Mouse (Mus musculus): ENCODE data around the gene Nol10.

Gene Nol10

DNA sequence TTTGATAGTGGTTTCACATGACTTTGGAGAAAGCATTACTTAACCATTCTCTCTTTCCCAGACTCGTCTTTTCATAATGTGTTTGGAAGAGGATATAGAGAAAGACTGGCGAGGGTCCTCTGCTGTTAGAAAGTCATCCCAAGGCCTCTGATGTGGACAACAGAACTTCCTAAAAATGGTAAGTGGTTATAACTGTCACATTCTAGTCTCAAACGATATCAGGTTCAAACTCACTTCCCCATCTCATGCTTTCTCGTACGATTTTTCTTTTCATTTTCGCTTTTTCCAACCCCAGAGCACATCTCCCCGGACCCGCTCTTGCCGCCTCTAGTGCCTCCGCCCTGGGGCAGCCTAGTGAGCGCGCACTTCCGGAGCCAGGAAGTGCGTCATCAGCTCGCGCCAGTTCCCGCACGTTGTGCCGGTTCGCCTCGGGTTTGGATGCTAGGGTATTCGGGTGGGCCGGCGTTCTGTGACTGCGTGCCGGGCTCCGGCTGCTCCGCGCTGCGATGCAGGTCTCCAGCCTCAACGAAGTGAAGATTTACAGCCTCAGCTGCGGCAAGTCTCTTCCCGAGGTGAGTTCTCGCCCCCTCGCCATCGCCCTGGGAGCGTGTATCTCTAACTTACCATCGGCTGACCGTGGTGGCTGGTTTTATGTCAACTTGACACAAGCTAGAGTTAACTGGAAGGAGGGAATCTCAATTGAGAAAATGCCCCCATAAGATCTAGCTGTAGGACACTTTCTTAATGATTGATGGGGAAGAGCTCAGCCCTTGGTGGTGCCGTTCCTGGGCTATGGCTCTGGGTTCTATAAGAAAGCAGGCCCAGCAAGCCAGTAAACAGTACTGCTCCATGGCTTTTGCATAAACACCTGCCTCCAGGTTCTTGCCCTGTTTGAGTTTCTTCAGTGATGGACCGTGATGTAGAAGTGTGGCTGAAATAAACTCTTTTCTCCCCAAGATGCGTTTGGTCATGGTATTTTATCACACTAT is at the start of gene Nol10:
Nol10 (plus strand) TSS at position 411 of the 989 bp plus-strand sequence.
- peak; percentile 84 for DNase-seq

- DNase-seq, result no peak
These were observed 48.4 kb upstream of the Nol10 start for GRCm38 (mm10) chr12:17299902-17300301.

GRCm38 (mm10) chr12:17305445-17305844 is 42.8 kb upstream of the Nol10 start:
- DNase-seq, result no peak

DNA sequence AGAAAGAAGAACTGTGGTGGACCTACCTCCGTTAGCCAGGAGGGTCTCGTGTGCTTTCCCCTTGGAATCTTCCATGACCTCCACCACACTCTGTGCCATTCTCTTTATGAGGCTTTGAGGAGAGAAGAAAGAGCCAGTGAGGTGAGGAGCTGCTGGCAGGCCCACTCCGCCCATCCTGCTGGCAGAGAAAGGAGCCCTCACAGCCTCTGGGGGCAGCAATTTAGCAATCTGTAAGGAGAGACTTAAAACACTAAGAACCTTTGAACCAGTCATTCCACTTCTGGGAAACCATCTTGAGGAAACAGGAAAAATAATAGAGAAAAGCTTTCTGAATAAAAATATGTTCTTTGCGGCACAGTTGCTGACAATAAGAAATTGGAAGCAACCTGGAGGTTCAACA is 40.0 kb upstream of the Nol10 start:
- no peak for DNase-seq

DNA sequence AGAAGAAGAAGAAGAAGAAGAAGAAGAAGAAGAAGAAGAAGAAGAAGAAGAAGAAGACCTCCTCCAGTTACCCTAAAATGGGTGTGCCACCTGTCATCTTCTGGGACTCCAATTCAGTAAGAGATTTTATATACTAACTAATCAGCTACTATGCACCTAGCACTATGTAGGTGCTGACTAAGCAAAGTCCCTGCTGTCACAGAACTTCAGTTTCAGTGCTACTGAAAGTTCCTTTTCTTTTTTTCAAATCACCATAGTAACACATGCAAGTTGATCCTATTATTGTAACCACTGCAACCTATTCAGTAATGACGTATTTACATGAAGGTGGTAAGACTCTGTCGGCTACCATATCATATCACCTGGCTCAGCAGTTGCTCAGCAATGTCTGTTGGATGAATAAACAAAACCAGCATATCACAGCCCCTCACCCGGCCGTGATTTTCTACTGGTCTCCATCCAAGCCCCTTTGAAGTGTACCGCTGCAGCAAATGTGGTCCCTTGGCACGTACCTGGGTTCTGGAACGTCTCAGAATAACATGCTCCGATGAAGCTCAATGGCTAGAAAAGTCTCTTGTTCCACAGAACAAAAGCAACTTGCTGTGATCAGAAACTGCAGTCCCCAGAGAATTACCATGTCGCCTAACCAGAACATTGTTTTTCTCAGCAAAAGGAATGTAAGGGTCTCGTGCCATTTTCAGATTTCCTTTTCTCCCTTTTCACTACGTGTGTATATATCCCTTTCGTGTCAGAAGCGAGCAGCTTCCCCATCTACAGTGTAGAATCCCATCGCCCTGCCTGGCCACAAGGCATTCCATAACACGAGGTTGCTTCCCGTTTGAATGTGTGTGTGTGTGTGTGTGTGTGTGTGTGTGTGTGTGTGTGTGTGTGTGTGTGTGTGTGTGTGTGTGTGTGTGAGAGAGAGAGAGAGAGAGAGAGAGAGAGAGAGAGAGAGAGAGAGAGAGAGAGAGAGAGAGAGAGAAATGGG is 37.1 kb upstream of the Nol10 start:
- DNase-seq, result no peak

DNA sequence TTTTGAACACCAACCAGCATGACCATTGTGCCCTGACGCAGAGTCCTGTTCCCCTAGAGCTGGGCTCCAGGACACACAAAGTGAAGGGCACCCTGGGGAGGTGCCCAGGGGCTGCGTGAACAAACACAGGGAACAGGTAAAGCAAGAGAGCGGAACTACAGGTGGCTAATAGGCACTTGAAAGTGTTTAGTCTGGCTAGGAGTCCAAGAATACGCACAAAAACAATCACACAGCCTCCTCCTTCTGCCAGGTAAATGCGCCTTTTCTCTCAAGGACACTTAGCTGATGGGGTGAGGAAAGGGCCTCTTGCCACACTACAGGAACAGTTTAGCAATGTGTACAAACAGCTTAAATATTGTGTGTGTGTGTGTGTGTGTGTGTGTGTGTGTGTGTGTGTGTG is 32.2 kb upstream of the Nol10 start:
- no peak for DNase-seq

GRCm38 (mm10) chr12:17317970-17318369 is 30.3 kb upstream of the Nol10 start:
- no peak for DNase-seq

DNA sequence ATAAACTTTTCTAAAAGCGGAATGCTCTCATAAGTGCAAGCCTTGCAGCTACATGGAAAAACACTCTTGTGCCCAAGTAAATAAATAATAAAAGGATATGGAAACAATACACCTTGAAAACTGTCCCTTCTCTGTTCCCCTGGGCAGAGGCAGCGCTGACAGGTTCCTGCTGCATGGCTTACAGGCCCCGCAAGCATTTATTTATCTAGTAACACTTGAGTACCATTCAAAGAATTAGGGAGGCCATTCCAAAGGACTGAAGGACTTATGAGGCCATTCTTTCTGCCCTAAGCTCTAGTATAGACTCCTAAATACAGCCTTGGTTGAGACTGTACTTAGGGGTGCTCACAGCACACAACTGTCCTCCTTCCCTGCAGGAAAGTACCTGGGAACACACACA is 29.8 kb upstream of the Nol10 start:
- no peak for DNase-seq

- DNase-seq, result no peak
These were observed 23.4 kb upstream of the Nol10 start for GRCm38 (mm10) chr12:17324549-17325470.

DNA sequence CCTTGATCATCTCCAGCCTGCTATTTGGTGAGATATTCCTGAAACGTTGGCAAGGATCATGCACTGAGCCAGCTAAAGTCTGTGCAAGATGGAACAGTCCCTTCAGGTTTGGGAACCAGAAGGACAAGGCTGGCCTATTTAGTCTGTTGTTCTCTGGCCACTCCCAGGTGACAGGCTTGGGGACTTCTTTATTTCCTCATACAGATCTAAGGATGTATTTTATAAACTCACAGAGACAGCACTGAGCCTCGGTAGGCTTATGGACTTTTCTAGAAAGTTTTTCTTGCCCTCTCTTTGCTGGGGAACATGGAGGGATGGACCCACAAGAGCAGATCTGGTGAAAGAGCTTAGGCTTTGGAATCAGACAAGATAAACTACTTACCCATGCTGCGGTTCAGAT is 19.0 kb upstream of the Nol10 start, which contains the start of gene Atp6v1c2:
Atp6v1c2 (minus strand) TSS at position 101 of the 400 bp plus-strand sequence.
- no peak for DNase-seq

DNA sequence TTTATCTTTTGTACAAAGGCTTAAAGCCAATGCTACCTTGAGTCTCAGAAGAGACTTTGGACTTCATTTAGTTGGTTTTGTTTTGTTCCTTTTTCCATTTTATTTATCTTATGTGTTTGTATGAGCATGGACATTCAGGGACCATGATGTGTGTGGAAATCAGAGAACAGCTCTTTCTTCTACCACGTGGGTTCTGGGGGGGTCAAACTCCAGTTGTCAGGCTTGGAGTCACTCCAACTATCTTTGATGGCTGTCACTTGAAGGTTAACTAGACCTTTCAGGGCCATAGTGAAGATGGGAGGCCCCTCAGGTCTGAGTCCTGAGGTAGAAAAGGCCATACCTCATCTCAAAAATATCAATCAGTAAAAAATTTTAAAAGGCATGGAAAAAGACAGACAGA is 14.8 kb upstream of the Nol10 start:
- DNase-seq, result no peak

DNA sequence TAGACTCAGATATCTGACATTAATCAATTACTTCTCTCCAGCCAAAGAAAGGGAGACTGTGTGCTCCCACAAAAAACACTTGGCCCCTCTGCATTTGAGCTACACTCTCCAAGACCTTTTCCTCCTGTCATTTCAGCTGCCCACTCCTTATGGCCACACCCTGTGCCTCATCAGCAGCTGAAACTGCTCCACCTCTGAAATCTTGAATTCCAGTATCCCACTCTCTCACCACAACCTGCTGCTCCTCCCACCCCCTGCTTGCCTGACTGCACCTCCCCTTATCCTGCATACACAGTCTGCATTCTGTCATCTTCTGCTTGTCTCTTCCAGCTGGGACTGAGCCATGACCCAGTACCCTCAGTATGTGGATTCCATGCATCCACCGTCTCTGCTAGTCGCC is 9.9 kb upstream of the Nol10 start:
- DNase-seq, result no peak

GRCm38 (mm10) chr12:17339114-17339905 is 8.9 kb upstream of the Nol10 start:
- DNase-seq, result peak; percentile 9

GRCm38 (mm10) chr12:17347327-17348047 is 771 bp upstream of the Nol10 start:
- DNase-seq, result peak; percentile 7

DNA sequence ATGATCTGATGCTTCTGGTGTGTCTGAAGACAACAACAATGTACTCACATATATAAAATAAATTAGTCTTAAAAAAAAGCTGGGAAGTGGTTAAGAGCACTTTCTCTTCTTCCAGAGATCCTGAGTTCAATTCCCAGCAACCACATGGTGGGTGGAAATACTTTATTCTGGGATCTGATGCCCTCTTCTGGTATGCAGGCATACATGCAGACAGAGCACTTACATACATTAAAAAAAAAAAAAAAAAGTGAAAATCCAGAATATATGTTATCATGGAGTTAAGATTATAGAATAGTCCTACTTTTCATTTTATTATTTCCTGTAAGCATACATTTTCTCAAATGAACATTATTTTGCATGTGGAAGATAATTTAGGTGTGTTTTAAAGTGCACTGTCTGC is 1.8 kb downstream of the Nol10 start:
- no peak for DNase-seq

DNA sequence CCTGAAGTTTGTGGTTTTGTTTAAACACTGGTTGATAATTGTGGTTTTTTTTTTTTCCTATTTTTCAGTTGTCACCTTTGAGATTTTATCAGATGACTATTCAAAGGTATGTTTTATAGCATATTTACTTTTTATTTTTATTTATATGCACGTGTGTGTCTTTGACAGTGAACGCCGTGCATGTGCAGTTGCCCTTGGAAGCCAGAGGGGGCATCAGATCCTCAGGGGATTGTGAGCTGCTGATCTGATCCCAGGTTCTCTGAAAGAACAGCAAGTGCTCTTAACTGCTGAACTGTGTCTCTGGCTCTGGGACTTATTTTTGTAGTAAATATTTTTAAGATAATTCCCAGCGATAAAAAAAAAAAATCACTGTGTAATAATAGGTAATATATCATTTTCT is 8.6 kb downstream of the Nol10 start:
- DNase-seq, result no peak

- no peak for DNase-seq
These were observed 9.5 kb downstream of the Nol10 start for GRCm38 (mm10) chr12:17357795-17358194.

GRCm38 (mm10) chr12:17358981-17359380 is 10.7 kb downstream of the Nol10 start:
- DNase-seq, result no peak

- no peak for DNase-seq
These were observed 11.8 kb downstream of the Nol10 start for GRCm38 (mm10) chr12:17360104-17360503.

GRCm38 (mm10) chr12:17360650-17361049 is 12.4 kb downstream of the Nol10 start:
- no peak for DNase-seq

GRCm38 (mm10) chr12:17362316-17362715 is 14.1 kb downstream of the Nol10 start:
- DNase-seq, result no peak
